Mouse (Mus musculus): ENCODE data around the gene Tmem200a. TPM values are rescaled to one million over a fixed set of nuclear protein-coding genes. Genes with fewer than 3 reads are reported as not detected.

Gene Tmem200a
- total RNA-seq (2021) (100 to 1,000 TPM in 1 of 2 experiments, 10 to 100 TPM in 1; 33.2 to 133 TPM), polyA plus RNA-seq (2012; rRNA removed) (27.2 and 28.8 TPM in 2 replicates)
- long read RNA-seq, full-length matches to known transcripts = 44 of 56 reads
- long read RNA-seq, partial matches to known transcripts = 0 of 56 reads
- long read RNA-seq, other reads (novel, unspliced or antisense) = 12 of 56 reads

GRCm38 (mm10) chr10:26078521-26079142, at the start of gene Tmem200a:
Tmem200a (minus strand) TSS chr10:26079052.
- peak; percentile 76 for DNase-seq

DNA sequence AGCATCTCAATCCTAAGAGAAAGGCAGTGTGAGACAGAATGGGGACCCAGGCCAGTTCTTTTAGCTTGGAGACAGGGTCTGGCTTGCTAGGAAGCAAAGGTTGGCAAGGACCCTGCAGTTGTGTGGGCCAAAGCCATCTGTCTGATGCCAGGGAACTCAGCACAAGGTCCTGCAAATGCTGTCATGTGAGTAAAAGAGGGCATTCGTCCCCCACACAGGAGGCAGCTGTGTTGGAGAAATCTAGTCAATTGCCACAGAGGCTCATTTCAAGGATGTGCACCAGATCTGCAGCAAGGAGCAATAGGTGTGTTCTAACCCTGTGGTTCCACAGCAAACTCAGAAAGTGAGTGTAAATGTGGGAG, 41.0 kb upstream of the Tmem200a start:
- no peak for DNase-seq

- no peak for DNase-seq
These were observed 40.4 kb upstream of the Tmem200a start for GRCm38 (mm10) chr10:26119067-26119821.

DNA sequence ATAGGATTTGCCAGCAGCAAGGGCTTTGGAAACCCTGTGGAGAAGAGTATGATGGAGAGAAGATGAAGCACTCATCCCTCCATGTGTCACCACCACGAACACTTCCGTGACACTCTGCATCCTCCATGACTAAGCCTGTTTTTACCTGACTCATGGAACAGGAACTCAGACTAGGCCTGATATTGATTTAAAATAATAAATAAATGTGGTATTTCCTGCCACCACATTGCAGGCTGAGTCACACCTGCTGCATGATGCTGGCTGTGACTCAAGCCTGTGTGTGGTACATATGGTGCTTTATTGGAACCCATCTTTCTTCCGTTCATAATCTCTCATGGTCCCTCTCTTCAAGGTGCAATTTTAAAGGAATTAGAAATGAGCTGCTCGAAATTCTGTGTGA, 35.6 kb upstream of the Tmem200a start:
- DNase-seq = peak; percentile 3

- DNase-seq = no peak
These were observed 24.6 kb upstream of the Tmem200a start for GRCm38 (mm10) chr10:26103330-26103982.

DNA sequence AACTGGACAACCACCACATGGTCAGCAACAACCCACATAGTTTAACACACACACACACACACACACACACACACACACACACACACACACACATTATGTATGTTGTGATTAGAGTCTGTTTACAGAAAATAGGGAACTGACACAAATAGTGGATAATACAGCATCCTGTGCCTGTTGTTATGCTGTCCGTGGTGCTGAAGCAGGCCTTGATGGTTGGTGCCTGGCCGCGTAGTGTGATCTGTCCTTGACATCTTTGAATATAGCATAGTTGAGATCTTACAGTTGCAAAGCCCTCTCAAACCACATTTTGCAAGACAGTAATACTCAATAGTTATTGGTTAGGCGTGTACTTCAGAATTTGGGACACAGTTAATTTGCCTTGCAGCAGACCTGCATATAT, 3.2 kb upstream of the Tmem200a start:
- DNase-seq = no peak

DNA sequence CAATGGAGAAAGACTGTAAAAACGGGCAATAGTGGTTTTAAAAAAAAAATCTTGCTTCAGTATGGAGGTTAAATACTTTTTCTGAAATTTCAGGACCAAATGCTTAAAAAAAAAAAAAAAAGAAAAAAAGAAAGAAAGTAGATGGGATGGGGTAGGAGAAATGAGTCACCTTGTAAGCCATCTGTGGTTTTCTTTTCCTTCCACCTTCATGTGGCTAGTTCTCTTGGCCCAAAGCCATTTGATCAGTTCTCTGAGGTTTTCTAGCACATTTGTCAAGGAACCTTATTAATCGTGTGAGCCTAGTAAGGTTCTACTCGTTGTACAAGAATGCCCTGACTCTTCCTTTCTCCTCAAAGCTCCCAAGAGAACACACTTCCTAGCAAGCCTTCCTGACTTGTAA, 826 bp upstream of the Tmem200a start:
- no peak for DNase-seq

DNA sequence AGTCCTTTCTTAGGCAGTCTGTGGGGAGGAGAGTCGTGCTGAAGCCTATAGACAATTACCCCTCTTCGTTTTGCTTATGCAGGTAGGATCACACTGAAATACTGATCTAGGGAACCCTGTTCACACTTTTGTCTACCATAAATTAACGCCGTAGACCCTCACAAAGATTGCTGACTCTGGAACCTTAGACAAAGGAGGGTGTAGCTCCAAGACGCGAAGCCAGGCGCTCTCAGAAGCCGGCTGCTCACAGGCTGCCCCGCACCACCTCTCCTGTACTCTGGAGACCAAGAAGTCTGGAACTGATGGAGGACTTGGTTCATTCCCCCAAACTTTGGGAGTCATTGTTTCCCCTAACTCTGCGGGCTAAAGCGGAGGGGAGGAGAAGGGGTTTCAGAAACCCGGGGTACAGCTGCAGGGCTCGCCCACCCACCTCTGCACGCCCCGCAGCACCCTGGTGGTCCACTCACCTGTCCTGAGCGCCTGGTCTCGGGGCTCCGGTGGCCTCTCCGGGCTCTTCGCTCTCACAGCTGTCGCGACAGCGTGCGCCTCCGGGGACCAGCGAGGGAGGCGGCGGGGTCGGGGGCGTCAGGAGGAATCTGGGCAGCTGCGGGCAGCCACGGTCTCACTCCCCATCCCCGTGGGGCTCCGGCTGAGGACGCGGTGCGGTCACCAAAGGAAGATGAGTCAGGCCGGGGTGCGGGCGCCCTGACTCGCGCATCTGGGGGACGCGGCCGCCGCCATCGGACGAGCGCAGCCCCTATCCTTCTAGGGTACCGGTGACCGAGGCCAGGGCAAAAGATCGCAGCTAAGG, 976 bp downstream of the Tmem200a start, which contains the start of gene Gm9767:
Gene Gm9767 (plus strand): TSS at position 585 of the 811 bp plus-strand sequence.
- peak; percentile 63 for DNase-seq

DNA sequence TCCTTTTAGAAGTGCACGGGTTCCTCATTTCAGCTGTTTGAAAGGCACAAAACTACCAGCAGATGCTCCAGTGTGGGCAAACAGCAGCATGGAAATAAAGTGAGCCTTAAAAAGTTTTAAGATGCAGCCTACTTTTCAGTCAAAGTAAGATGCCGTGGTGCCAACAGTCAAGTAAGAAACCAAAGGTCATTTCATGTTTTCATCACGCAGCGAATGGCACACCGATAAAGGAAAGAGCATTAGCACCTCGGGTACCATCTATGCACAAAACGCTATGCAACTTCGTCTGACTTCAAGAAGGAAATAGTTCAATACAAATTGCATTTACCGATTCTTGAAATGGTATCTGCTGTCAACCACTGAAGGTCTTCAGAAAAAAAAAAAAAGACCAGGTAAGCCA, 1.9 kb downstream of the Tmem200a start:
- DNase-seq = no peak

- peak; percentile 36 for DNase-seq
These were observed 6.9 kb downstream of the Tmem200a start for GRCm38 (mm10) chr10:26071986-26072385.

DNA sequence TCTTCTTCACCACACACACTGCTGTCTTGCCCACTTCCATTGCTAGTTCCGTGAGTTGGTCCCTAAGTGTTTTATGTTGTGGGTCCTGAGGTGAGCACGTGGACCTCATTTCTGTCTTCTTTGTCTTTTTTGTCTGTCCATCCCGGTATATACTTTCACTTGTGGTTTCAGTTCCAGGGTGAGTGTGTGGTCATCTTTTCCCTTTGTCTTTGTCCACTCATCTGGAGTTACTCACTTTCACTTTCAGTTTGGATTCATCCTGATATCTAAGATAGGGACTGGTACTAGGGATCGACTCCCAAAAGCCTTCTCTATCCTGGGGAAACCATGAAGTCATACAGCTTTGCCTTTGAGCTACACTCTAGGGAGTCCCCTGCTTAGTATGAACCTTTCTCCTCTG, 15.8 kb downstream of the Tmem200a start:
- no peak for DNase-seq

DNA sequence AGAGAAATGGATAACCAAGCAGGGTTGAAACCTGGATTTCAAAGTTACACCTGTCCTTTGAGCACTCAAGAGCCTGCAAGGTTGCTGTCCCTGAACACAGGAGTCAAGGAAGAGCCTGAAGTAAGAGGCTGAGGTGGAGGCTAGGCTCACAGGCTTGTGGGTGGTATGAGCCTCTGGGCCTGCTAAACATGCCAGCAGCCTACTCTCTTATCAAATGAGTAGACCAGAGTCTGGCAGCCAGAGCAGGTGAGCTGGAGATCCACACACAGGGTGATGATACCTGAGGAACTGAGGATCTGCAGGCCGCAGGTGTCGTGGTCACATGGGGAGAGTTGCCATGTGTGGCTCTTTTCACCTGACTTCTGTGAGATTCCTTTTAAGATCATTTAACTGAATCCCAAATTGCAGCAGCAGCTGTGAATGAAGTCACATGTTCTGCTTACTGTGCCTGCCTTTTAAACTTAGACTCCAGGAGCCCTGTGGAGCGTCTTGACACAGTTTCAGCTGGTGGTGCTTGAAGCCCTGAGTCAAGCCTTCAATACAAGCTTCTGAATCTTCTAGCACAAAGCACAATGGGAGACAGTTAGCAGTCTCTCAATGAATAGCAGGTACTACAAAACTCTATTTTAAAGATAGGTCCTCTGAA, 19.1 kb downstream of the Tmem200a start:
- no peak for DNase-seq

DNA sequence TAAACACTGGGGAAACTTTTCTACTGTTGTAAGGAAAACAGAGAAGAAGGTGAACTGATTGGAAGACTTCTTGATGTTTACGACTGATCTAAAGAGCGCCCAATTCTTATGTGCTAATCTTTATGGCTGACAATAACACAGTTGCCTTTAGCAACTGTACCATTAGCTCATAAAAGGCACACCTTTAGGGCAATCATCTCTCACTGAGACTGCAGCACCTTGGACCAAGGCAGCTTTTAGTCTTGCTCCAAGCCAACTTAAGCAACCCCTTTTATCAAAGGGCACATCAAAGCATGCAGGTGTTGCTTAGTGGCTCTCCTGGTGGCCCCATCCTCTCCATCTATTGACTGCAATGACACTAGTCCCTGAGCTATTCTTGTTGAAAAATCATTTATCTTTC, 27.7 kb downstream of the Tmem200a start:
- DNase-seq = no peak

DNA sequence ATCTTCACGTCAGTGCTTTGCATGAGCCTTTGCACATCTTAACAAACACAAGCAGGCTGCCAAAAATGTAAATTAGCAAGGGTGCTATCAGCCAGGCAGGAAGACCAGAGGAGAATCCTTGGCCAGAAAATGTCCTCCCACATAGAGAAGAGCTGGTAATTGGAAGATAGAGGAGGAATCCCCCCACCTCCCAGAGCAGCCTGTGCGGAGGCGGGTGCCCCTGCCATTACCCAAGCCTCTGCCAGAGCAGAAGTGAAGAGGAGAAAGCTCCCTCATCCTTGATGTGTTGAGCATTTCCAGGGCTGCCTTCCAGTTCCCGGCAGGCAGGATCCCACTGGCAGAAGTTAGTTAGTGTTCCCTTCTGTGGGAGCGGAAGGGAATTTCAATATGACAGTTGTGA, 43.9 kb downstream of the Tmem200a start:
- DNase-seq = no peak

GRCm38 (mm10) chr10:26018740-26019139, 60.1 kb downstream of the Tmem200a start:
- DNase-seq = no peak

GRCm38 (mm10) chr10:26014298-26014697, 64.6 kb downstream of the Tmem200a start:
- DNase-seq = peak; percentile 55

- no peak for DNase-seq
These were observed 69.9 kb downstream of the Tmem200a start for GRCm38 (mm10) chr10:26008948-26009347.

GRCm38 (mm10) chr10:26005471-26005870, 73.4 kb downstream of the Tmem200a start:
- DNase-seq = peak; percentile 48

DNA sequence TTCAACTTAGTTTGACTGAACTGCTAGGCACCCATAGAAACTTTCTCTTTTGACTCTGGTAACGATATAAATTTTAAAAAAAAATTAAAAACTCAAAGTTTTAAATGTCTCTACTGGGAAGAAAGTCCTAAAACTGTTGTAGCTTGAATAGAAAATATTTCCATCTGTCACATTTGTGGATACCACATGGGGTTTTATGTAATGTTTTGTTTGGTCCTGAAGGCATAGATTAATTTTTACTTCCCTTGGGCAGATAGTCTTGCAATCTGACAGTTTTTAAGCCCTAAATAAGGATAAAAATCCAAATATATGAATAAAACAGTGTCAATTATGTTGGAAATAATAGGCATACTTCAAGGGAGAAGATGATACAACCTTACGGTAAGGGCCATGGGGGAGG, 78.0 kb downstream of the Tmem200a start:
- DNase-seq = no peak

- DNase-seq = no peak
These were observed 79.4 kb downstream of the Tmem200a start for GRCm38 (mm10) chr10:25999291-25999930.

DNA sequence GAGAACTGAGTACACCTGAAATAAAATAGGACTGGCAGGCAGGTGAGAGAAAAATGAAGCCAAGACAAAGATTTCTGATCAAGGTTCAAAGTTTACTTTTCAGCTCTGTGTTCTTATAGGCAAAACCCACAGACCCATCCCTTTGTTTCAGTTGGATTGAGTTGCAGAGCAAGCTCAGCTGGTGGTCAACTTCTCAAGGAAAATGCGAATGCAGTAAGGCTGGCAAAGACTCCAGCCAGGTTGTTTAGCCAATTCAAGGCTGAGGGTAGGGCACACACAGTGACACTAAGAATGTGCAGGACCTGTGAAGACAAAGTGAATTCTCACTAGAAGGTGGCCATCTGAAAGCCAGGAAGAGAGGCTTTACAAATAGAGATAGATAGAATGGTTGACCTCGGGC, 94.8 kb downstream of the Tmem200a start:
- no peak for DNase-seq
